Mouse (Mus musculus) C2C12 (cell line): ENCODE measurements around the gene Bcl2.

Experiments
- CTCF ChIP-seq: IDR thresholded peaks from one replicate; pipeline ENCODE4 v1.5.1; 2011; ENCODE audit not compliant: control insufficient read depth, insufficient read depth, insufficient read length
- FOSL1 ChIP-seq: IDR thresholded peaks from one replicate; pipeline ENCODE4 v1.8.0; 2011; ENCODE audit warnings: mild to moderate bottlenecking, low read length; ENCODE audit not compliant: poor library complexity, insufficient read depth, severe bottlenecking
- MAX ChIP-seq: IDR thresholded peaks from one replicate; pipeline ENCODE4 v1.6.1; 2011; ENCODE audit warnings: mild to moderate bottlenecking, control low read depth
- MYOD1 ChIP-seq: IDR thresholded peaks from one replicate; pipeline ENCODE4 v1.6.1; 2011; ENCODE audit warnings: low read depth; ENCODE audit not compliant: control insufficient read depth, insufficient read length
- MYOG ChIP-seq: IDR thresholded peaks from one replicate; pipeline ENCODE4 v1.6.1; 2011; ENCODE audit not compliant: control insufficient read depth, insufficient read length; ENCODE audit errors: extremely low read depth
- USF1 ChIP-seq: IDR thresholded peaks from one replicate; pipeline ENCODE4 v1.6.1; 2011; ENCODE audit warnings: low read depth, mild to moderate bottlenecking, control low read depth, moderate library complexity

GRCm38 (mm10) chr1:106579768-106580167 lies 134.3 kb downstream of the Bcl2 start:
- TF ChIP-seq MYOG, result no peak
- TF ChIP-seq CTCF, result no peak
- no peak for TF ChIP-seq FOSL1
- no peak for TF ChIP-seq USF1
- TF ChIP-seq MYOD1, result no peak
- TF ChIP-seq MAX, result no peak
